Mouse (Mus musculus) mouse embryonic stem cell (cell line): ENCODE data around the gene Gfap.

Experiments used
- in situ Hi-C, 2 experiments: fragments of 300-500 bp; cut with MboI; formaldehyde crosslinking; loops; 1 replicate in 1 of 2; 3 replicates in 1 of 2; pipeline ENCODE4 v1.14.3; 2019 to 2020; ENCODE audit warnings: low sequenced_read_pairs in 2 of 2, low pct_unique_long_range_greater_than_20kb in 1 of 2, mixed read lengths in 1 of 2; ENCODE audit not compliant: unreplicated experiment in 1 of 2

Gene Gfap

DNA sequence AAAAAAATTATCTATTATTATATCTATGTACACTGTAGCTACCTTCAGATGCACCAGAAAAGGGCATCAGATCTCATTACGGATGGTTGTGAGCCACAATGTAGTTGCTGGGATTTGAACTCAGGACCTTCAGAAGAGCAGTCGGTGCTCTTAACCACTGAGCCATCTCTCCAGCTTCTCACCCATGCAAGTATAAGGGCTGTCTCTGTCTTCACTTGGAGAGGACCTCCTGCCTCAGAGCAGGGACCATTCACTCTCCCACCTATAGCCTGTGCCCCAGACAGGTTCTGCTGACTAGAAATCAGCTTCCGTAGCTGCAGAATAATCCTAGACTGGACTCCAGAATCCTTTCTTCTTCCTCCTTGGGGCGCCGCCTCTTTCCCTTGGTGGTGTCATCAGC lies 1.4 kb upstream of the Gfap start:
- in situ Hi-C loops, result no loop called here

DNA sequence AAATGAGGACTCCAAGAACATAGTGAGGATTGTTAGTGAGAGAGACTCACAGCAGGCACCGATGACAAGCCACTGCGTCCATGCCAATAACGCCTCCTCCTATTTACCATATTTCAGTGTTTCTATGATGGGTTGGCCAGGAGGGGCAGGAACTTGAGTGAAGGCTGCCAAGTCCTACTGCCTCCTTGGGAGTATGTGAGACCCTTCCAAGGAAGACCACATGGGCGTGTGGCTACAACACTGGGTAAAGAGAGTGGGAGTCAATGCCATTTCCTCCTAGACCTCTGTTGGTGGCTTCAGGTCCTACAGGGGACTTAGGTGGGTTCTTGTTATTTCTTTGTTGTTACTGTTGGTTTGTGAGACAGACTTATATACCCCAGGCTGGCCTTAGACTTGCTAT lies 487 bp upstream of the Gfap start:
- in situ Hi-C loops, result no loop called here

DNA sequence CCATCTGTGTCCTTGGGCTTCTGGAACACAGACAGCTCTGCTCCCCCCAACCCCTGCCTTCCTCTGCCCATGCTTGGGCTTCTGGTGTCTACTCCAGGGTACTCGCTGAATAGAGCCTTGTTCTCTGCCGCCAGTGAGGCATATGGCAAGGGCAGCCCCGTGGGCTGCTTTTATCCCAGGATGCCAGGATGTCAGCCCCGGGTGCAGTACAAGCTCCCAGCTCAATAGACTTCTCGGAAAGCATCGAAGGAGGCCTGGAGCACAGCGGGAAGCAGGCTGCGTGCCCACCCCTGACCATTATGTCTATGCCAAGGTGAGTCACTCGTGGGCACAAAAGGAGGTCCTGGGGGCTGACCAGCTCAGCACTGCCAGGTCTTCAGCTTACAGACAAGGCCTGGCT lies 2.3 kb downstream of the Gfap start:
- in situ Hi-C loops, result loop anchor here in 1 of 2 experiments (5.0 kb wide), 1 partner anchor 94 kb away; no protein-coding TSS in a partner anchor

DNA sequence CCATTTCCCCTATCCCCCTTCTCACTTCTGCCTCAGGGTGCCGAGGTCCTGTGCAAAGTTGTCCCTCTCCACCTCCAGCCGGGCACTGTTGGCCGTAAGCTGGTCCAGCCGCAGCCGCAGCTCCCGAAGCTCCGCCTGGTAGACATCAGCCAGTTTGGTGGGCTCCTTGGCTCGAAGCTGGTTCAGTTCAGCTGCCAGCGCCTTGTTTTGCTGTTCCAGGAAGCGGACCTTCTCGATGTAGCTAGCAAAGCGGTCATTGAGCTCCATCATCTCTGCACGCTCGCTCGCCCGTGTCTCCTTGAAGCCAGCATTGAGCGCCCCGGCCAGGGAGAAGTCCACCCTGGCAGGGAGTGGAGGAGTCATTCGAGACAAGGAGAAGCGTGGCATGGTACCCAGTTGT lies 4.1 kb downstream of the Gfap start:
- in situ Hi-C loops, result loop anchor here in 1 of 2 experiments (5.0 kb wide), 1 partner anchor 96 kb away; no protein-coding TSS in a partner anchor

DNA sequence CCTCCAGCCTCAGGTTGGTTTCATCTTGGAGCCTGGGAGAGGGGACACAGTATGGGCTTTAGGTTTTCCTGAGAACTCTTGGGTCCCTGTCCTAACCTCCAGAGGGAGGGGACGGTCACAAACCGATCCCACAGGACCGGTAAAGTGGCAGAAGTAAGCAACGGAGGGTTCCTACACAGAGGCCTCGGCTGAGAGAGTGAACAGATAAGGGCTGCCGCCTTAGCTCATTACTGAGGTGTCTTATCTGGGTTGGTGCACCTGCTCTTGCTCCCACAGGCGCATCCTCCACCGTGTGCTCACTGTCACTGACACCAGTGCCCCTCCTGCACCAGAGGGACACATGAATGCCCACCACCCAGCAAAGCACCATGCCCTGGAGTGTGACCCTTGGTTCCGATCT lies 4.9 kb downstream of the Gfap start:
- in situ Hi-C loops, result loop anchor here in 1 of 2 experiments (5.0 kb wide), 1 partner anchor 97 kb away; no protein-coding TSS in a partner anchor

DNA sequence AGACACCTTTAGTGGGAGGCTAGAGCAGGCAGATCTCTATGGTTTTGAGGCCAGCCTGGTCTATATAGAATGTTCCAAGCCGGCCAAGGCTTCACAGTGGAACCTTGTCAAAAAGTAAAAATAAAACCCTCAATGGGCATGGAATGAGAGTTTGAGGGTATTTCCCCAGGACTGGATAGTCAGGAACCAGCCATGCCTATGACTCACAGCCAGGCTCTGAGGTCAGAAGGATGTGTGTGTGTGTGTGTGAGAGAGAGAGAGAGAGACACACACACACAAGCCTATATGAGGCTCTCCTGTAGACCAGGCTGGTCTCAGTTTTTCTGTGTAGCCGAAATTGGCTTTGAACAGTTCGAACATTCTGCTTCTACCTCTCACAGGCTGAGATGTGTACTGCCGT lies 6.0 kb downstream of the Gfap start:
- in situ Hi-C loops, result loop anchor here in 1 of 2 experiments (5.0 kb wide), 1 partner anchor 98 kb away; no protein-coding TSS in a partner anchor

DNA sequence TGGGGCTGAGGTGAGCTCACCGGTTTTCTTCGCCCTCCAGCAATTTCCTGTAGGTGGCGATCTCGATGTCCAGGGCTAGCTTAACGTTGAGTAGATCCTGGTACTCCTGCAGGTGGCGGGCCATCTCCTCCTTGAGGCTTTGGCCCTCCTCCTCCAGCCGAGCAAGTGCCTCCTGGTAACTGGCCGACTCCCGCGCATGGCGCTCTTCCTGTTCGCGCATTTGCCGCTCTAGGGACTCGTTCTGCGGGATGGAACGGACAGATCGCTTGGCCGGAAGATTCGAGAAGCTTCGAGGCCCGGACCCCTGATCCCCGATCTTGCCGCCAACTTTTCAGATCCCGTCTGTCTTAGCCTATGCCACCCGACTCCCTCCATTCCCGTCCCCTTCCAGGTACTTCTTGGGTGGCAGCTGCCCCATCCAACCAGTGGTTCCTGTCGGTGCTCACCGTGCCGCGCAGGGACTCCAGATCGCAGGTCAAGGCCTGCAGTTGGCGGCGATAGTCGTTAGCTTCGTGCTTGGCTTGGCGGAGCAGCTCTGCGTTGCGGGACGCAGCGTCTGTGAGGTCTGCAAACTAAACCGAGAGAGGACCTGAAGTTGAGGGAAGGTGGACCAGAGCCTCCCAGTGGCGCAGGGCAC lies 7.6 kb downstream of the Gfap start:
- in situ Hi-C loops, result no loop called here

DNA sequence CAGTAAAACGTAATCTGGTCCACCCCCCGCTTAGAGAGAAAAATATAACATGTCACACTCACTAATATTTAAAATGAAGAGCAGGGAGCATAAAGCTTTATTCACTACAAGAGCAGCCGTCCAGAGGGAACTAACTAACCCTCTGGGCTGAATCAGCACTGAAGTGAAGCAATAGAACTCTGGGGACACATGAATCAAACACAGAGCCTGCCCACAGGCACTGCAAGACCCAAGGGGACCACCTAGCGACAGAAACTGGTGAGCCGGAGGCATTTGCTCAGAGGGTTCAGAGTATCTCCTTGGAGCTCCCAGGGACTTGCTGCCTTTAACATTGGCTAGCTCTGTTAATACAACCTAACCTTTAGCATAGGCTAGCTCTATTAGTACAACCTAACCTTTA lies 10.6 kb downstream of the Gfap start:
- in situ Hi-C loops, result no loop called here

DNA sequence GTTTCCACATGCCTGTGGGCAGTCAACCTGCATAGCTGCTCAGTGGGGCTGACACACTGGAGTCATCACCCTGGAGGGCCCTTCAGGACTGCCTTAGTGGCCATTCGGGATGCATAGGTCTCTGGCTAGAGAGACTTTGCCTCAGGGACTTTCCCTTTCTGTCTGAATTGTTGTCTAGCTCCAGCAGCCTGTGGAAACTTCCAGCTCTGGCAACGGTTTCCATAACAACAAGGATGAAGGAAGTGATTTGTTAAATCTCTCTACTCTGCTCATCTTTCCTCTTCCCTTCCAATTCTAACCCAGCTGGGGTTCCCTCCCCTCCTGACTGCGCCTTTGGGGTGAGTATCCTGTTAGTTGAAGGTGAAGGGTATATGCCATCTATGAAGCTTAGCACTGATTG lies 12.6 kb downstream of the Gfap start:
- in situ Hi-C loops, result no loop called here

DNA sequence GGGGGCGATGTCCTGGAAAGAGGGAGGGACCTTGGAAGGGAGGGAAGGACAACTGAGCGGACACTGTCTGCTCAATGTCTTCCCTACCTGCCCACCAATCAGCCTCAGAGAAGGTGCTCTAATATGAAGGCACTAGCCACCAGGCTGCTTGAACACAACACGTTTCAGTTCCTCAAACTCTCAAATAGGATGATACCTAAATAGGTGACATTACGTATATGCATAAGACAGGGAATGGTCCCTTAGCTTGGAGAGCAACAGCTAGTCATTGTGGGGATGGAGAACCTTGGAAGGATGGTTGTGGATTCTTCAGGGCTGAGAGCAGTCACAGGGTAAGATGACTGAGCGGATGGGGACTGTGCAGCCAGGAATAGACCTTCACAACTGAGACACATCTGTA lies 13.3 kb downstream of the Gfap start:
- in situ Hi-C loops, result no loop called here

DNA sequence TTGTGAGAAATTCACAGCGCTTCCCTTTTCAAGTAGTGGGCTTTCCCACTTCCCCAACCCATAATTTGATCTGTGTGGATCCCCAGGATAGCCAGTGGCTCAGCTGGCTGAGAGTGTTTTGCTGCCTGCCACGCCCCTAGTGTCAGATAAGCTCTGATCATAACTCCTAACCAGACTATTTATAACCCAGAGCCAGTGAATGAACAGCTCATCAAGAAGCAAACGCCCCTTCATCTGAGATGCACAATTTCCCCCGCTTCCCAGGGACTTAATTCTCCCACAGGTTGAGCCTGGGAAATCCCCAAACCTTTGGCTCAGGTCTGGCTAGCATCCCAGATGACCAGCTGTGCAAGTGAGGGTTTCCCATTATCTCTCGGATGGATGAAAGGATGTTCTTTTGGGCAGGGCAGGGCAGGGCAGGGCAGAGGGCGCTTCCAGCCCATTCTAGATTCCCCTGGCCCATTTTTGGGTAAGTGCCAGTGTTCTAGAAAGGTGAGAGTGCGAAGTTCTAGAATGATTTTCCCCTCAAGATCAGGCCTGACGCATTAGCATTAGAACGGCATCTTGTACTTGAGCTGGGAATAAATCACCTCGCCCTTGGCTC lies 16.0 kb downstream of the Gfap start, which contains the start of gene Fam187a:
Gene Fam187a, plus strand, starts transcription at position 554 of the 604 bp plus-strand sequence.
- in situ Hi-C loops, result no loop called here

DNA sequence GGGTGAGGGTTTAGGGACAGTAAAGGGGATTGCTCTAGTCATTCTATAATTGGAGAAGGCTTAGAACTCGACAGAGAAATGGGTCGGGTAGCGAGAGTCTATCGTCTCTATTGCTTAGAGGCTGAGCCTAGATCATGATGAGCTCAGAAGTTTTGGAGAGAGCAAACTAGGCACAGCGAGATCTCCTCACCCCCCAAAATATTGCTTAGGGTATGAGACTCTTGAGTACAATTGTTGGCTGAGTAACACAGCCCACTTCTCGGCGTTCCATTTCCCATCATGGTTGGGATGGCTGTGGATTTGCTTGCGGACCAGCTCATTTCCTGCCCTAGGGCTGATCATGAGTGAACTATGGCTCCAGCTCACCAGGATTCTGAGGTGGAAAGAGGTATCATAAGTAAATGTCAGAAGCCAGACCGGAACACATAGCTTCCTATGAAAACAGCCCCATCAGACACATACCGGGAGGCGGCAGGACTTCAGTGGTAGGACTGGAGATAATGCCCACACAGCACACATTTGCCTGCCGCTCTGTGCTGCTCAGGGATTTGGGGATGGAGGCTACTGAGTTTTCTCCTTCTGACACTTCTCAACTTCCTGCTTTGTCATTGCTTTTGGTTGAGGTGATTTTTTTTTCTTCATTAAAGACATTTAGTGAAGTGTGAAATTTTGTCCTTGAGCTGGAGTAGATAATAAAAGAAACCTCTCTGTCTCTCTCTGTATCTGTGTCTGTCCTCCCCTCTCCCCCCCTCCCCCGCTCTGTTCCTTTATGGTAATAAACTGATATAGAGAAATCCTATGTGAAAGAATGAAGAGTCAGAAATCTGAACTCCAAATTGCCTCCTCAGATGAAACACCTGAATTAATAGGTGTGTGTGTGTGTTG lies 19.2 kb downstream of the Gfap start:
- in situ Hi-C loops, result no loop called here

DNA sequence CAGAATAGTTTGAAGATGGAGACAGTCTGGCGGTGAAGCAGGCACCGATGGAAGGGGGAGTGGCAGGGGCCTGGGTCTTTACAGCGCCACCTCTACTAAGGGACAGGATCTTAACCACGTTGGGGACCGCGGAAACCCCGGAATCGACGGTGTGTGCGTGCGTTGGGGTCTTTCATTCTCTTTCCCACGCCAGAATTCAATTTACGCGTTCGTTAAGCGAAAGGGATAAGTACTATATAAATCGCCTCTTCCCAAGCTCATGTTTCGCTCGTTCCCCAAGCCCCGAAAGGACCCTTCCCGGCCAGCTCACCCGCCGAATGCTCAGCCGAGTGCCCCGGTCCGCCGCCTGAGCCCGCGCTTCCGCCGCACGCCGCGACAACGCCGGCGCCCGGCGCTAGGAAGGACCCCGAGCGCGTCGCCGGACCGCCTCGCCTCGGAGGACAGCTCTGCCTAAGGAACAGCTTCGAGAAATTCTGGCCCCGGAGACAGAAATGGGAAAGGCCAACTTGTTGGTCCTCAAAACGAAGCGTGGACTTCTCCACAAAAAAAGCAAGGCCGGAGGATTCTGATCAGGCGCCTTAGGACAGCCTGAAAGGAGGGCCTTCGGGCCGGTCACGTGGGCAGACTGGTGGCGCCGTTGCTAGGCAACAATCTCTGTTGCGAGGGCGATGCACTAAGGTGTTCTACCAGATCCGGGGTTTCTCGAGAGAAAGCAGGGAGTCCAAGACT lies 20.0 kb downstream of the Gfap start, which contains the start of the genes Eftud2 and Ccdc103:
Gene Eftud2, minus strand, starts transcription at position 401 of the 729 bp plus-strand sequence.
Gene Ccdc103, plus strand, starts transcription at position 620 of the 729 bp plus-strand sequence.
- in situ Hi-C loops, result no loop called here

DNA sequence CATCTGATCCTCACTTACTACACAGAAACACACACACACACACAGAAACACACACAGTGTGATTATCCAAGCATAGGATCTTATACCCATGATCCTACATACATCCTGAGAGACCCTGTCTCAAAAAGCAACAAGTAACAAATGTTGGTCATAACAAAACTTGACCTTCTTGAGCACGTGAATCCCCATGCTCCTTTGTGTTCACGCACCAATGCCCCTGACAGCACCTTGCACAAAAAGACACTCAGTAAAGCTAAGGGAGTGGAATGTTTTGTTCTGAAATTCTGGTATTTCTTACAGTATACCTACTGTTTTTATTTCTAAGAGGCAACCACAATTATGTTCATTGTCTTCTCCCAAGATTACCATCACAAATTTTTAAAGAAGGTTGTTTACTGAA lies 21.2 kb downstream of the Gfap start:
- in situ Hi-C loops, result no loop called here

DNA sequence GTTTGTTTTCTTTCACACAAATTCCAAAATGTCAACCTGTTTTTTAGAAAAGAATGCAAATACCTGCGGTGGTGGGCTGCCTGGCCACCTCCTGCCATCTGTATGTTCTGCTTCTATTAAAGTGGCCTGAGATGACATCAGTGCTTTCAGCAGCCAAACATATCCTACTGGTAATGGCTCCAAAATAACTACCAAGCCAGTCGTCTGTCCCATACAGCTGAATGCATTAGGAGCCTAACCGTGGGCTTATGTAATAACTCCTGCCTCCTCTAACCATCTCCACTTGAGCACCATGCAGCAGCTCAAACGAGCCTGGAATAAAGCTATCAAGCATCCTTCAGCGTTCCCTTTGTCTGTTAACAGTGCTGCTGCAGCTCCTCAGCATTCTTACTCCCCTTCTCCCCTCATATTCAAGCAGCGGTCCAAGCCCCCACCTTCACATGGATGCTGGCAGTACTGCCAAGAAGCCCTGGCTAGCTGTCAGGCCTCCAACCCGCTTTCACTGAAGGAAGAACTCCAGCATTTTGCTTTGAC lies 25.8 kb downstream of the Gfap start:
- in situ Hi-C loops, result no loop called here

DNA sequence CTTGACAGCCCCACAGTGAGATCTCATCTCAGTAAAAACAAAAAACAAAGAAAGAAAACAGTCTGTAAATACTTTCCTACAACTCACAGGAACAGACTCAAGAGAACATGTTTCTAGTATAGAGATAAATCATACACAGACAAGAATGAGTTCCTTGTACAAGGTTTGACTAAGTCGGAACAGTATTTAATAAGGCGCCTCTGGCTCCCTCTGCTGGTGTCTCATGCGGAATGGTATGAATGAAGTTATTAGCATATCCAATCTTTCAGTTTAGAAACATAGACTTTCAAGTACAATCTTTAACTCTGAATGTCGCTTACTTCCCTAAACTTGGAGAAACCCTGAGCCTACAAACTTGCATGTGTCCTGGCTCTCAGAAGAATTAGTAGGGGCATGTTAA lies 36.4 kb downstream of the Gfap start:
- in situ Hi-C loops, result no loop called here

DNA sequence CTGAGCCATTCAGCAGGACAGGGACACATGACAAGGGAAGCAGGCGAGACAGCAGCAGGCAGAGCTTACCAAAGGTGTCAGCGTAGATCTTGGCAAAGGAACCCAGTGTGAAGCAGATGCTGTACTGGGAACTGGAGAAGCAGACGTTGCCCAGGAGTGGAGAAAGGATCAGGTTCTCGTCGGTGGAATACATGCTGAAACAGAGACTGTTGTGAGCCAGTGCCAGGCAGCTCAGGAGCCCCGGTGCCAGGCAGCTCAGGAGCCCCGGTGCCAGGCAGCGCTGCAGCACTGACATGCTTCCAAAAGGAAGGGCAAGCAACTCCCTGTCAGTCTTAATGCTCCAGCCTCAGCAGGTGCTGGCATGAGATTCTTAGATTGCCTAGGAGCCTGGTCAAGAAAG lies 40.8 kb downstream of the Gfap start:
- in situ Hi-C loops, result no loop called here

DNA sequence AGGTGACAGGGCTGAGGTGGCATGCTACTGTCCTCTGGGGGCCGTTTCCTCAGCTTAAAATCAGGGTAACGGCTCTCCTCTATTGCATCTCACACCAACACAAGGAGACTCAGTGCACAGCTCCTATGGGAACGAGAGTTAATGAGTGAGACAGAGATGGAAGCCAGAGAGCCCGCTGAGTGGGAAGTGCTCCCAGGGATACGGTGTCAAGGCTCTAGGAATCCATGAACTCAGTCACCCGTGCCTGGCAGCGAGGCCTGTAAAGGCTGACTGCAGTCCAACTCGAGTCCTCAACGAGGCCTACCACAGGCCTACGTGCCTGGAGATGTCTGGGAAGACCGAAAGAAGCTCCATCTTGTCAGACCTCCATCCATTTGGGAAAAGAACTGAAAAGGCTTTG lies 41.8 kb downstream of the Gfap start:
- in situ Hi-C loops, result no loop called here
